Mouse (Mus musculus): ENCODE data around the gene Ormdl3.

- TF ChIP-seq POLR2A (IDR thresholded peaks at IDR 0.05; ENCODE audit: extremely low read depth, insufficient read depth, low read length) (no peak), CTCF (IDR thresholded peaks at IDR 0.05; ENCODE audit: extremely low read depth, insufficient read depth, low read length) (no peak)
Observed at GRCm38 (mm10) chr11:98577776-98578175, 9.4 kb downstream of the Ormdl3 start.
